Mouse (Mus musculus): ENCODE measurements at regions not wholly inside any gene's neighbourhood (a gene's known extent, or its start where the extent isn't known, plus 50 kb on each side); places are given as distances from the start of the nearest gene placed in this dataset.

- DNase-seq (ENCODE audit: low read depth, low spot score) = no peak
Measured at GRCm38 (mm10) chr15:94067721-94068120, 397.5 kb downstream of the Adamts20 start.

GRCm38 (mm10) chr15:94049638-94050273 is 415.5 kb downstream of the Adamts20 start:
- no peak for DNase-seq (ENCODE audit: low read depth, low spot score)

- no peak for DNase-seq (ENCODE audit: low read depth, low spot score)
Measured at GRCm38 (mm10) chr15:94046186-94046585, 419.0 kb downstream of the Adamts20 start.

- DNase-seq (ENCODE audit: low read depth, low spot score) = no peak
Measured at GRCm38 (mm10) chr15:94045131-94045756, 420.0 kb downstream of the Adamts20 start.

- DNase-seq (ENCODE audit: low read depth, low spot score) = no peak
Measured at GRCm38 (mm10) chr15:94032957-94033356, 432.3 kb downstream of the Adamts20 start.

- no peak for DNase-seq (ENCODE audit: low read depth, low spot score)
Measured at GRCm38 (mm10) chr15:94025996-94026696, 430.5 kb upstream of the Prickle1 start.

GRCm38 (mm10) chr15:94025239-94025971 is 429.7 kb upstream of the Prickle1 start:
- DNase-seq (ENCODE audit: low read depth, low spot score) = no peak

GRCm38 (mm10) chr15:94024806-94025205 is 429.1 kb upstream of the Prickle1 start:
- DNase-seq (ENCODE audit: low read depth, low spot score) = no peak

- DNase-seq (ENCODE audit: low read depth, low spot score) = no peak
Measured at GRCm38 (mm10) chr15:94024126-94024730, 428.5 kb upstream of the Prickle1 start.

GRCm38 (mm10) chr15:94023501-94023900 is 427.8 kb upstream of the Prickle1 start:
- DNase-seq (ENCODE audit: low read depth, low spot score) = no peak

- no peak for DNase-seq (ENCODE audit: low read depth, low spot score)
Measured at GRCm38 (mm10) chr15:94017814-94018213, 422.1 kb upstream of the Prickle1 start.

- no peak for DNase-seq (ENCODE audit: low read depth, low spot score)
Measured at GRCm38 (mm10) chr15:94011499-94011898, 415.8 kb upstream of the Prickle1 start.

GRCm38 (mm10) chr15:94006082-94006481 is 410.4 kb upstream of the Prickle1 start:
- no peak for DNase-seq (ENCODE audit: low read depth, low spot score)

- DNase-seq (ENCODE audit: low read depth, low spot score) = no peak
Measured at GRCm38 (mm10) chr15:94004911-94005310, 409.2 kb upstream of the Prickle1 start.

- DNase-seq (ENCODE audit: low read depth, low spot score) = no peak
Measured at GRCm38 (mm10) chr15:94003145-94003544, 407.5 kb upstream of the Prickle1 start.

GRCm38 (mm10) chr15:93994542-93994941 is 398.9 kb upstream of the Prickle1 start:
- DNase-seq (ENCODE audit: low read depth, low spot score) = no peak

- no peak for DNase-seq (ENCODE audit: low read depth, low spot score)
Measured at GRCm38 (mm10) chr15:93990139-93990538, 394.4 kb upstream of the Prickle1 start.

- DNase-seq (ENCODE audit: low read depth, low spot score) = no peak
Measured at GRCm38 (mm10) chr15:93988367-93988766, 392.7 kb upstream of the Prickle1 start.

GRCm38 (mm10) chr15:93986631-93987429 is 391.1 kb upstream of the Prickle1 start:
- no peak for DNase-seq (ENCODE audit: low read depth, low spot score)

- no peak for DNase-seq (ENCODE audit: low read depth, low spot score)
Measured at GRCm38 (mm10) chr15:93982091-93982490, 386.4 kb upstream of the Prickle1 start.

GRCm38 (mm10) chr15:93977494-93977893 is 381.8 kb upstream of the Prickle1 start:
- no peak for DNase-seq (ENCODE audit: low read depth, low spot score)
